Mouse (Mus musculus): ENCODE data around the gene Prss21.

DNA sequence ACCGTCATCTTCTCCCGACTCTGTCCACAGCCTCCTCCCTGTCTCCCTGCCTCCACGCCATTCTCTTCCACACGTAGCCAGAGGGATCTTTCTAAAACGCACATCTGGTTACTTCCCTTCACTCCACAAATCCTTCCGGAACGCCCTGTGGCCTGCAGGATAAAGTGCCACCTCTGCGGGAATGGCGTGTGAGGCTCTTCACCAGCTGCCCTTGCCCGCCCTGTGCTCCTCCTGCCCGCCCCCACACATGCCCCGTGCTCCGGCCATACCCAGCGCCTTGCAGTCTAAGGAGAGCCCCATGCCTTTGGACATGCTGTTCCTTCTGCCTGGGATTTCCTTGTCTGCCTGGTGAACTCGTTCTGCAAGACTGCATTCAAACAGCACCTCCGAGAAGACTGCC, 44.8 kb upstream of the Prss21 start:
- no peak for TF ChIP-seq CTCF (IDR thresholded peaks at IDR 0.05; ENCODE audit: extremely low read depth, insufficient read length, insufficient replicate concordance, low read depth, low read length)
- no peak for TF ChIP-seq POLR2A (IDR thresholded peaks at IDR 0.05; ENCODE audit: low read depth, low read length)

Data from small intestine, adult 2 months (tissue).